Mouse (Mus musculus): ENCODE data around the gene Fzd9.

The Fzd9 gene

GRCm38 (mm10) chr5:135251079-135251454 lies at the start of gene Fzd9:
TSS of gene Fzd9 (minus strand) at chr5:135251230.
- peak; percentile 86 for DNase-seq

DNA sequence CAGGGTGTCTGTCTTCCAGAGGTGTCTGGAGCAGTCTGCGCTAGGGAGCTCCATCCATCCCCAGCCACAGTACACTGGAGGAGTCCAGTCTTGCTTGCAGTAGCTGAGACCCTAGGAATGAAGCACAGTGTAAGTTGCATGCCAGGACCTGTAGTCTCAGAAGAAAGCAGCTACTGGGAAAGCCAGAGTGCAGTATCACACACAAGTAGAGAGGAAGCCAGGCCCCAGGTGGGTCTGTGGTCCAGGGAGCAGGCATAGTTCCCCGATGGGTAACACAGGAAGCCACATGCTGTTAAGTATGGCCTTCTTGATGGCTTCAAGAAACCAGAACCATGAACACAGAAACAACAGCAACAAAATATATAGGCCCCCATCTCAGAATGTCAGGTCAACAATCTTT lies 41.0 kb upstream of the Fzd9 start:
- DNase-seq: no peak

DNA sequence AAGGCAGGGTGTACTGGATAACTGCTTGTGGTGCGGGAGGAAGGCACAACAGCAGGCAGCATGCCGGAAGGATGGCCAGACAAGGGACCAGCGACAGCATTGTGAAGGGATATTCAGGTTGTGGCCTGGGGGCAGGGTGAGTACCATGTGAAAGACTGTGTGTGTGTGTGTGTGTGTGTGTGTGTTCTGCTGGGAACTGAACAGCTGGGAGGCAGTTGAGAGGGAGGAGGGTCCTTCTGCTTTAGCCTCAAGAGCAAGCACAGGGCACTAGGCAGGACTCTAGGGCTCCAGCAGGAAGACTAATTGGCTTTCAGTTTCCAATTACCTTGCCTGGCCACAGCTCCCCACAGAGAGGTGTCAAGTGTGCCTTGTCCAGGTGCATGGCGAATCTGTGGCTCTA lies 40.2 kb upstream of the Fzd9 start:
- no peak for DNase-seq

GRCm38 (mm10) chr5:135290703-135291102 lies 39.7 kb upstream of the Fzd9 start:
- no peak for DNase-seq

DNA sequence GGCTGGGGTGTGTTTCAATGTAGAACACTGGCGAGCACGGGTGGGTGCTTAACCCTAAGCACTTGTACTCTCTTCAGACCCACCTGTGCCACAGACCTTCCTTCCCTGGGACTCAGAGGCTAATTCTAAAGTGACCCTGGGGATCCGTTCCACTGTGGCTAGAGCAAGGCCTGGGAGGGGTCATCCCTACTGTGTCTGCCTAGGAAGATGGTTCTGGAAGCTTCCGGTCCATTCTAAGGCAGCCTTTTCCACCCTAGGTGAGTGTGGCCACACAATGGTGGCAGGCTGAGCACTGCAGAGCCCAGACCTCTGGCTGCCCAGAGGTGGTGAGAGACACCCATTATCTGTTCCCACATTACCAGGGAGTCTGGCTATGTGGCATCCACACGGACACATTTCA lies 35.9 kb upstream of the Fzd9 start:
- no peak for DNase-seq

- peak; percentile 78 for DNase-seq
Observed at GRCm38 (mm10) chr5:135286185-135286584, 35.2 kb upstream of the Fzd9 start.

- DNase-seq: no peak
Observed at GRCm38 (mm10) chr5:135285211-135285610, 34.2 kb upstream of the Fzd9 start.

DNA sequence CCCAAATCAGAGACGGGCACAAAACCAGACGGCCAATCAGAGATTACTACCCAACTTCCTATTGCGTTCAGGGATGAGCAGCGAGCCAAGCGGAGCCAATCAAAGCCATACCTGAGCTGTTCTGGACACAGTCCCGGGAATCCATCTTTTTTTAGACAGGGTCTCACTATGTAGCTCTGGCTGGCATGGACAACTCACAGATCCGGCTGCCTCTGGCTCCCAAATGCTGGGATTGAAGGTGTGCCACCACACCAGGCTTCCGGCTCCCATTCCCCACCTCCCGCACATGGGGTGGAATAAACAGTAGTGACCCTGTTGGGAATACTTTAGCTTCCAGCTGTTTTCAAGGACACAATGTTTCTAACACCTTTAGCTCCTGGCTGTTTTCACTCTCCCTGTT lies 29.2 kb upstream of the Fzd9 start:
- no peak for DNase-seq

DNA sequence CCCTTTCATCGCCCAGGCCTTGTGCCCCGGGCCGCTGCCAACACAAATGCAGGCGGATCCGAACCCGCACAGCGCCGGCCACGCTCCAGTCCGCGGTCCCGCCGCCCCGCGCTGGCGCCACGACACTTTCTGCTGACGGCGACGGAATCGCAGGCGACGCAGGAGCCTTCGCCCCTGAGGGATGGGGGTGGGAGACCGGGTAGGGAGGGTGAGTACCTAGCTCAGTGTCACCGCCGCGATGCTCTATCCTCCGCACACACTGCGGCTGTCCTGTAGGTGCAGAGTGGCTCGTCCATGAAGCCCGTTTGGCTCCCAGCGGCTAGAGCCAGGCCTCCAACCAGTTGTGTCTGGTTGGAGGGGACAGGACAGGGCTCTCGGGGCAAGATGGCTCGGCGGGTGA lies 25.6 kb upstream of the Fzd9 start:
- DNase-seq: no peak

DNA sequence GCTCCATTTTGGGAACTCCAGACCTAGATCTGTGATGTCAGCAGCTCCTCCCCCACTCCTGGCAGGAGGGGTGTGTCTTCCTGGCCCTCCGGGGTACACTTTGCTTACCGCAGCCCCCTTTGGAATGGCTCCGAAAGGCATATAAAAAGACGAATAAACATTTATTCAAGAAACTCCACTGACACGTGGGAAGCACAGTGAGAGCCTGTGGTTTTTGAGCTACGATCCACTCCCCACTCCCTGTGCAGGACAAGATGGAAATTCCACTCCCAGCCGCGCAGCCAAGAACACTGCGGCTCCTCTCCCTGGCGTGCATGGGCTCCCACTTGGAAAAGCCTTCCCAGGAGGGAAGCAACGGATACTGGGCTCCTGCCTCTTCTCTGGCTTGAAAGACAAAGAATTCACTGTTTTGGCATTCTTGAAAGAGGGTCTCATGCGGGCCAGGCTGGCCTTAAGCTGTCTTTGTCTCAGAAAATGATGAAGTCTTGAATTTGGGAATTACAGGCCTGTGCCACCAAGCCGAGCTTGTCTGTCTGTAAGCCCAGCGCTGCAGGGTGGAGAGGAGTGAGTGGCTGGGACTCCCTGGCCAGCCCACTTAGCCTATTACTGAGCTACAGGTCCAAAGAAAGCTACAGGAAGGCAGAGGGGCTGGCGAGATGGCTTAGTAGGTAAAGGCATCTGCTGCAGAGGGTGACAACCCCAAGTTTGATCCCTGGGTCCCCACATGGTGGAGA lies 23.8 kb upstream of the Fzd9 start:
- DNase-seq: no peak

- DNase-seq: no peak
Observed at GRCm38 (mm10) chr5:135271563-135272165, 20.6 kb upstream of the Fzd9 start.

DNA sequence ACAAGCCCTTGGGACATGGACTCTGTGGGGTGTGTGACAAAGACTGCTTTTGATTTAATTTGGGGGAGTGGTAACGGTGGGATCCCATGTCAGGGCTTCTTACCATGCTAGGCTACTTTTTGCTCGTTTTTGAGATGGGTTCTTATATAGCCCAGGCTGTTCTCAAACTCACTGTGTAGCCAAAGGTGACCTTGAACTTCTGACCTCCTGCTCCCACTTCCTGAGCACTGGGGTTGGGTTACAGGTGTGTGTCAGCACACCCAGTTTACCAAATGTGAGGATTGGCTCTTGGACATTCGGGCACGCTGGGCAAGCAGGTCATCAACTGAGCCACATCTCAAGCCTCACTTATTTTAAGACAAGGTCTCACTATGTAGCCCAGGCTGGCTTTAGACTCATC lies 19.3 kb upstream of the Fzd9 start:
- no peak for DNase-seq

GRCm38 (mm10) chr5:135269451-135269850 lies 18.4 kb upstream of the Fzd9 start:
- DNase-seq: no peak

DNA sequence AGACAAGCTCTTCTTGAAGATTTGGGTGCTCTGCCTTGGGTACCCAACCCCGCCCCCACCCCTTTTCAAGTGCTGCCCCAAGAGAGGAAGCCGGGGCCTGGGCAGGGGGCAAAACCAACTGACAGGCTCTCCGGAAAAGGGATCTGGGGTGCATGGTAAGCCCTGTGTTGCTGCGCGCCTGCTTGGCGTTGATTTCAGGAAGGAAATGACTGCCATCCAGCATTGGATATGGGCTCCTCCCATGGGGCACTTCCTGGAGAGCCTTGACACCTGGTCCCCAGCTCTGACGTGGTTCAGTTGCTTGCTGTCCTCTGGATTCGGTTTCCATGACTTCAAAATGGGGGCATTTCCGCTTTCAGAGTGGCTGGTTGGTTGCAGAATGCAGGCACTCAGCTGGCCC lies 13.5 kb upstream of the Fzd9 start:
- peak; percentile 56 for DNase-seq

GRCm38 (mm10) chr5:135263866-135264503 lies 13.0 kb upstream of the Fzd9 start:
- DNase-seq: peak; percentile 63

GRCm38 (mm10) chr5:135258280-135259150 lies 7.5 kb upstream of the Fzd9 start:
- DNase-seq: no peak

DNA sequence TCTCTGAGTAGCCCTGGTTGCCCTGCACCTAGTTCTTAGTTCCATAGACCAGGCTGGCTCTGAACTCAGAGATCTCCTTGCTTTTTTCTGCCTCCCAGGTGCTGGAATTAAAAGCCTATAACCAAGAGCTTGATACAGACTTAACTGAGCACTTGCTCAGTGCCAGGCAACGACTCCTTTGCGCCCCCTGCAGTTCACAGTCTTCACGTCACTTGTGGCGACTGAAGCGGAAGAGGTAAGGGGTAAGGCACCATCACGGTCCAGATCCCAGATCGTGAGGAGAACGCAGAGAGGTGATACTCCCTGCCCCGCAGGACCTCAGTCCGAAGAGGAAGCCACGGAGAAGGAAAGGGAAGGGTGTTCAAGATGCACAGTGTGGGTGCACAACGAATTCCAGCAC lies 6.5 kb upstream of the Fzd9 start:
- DNase-seq: peak; percentile 26

- no peak for DNase-seq
Observed at GRCm38 (mm10) chr5:135256166-135256565, 5.1 kb upstream of the Fzd9 start.

- no peak for DNase-seq
Observed at GRCm38 (mm10) chr5:135253741-135254401, 2.8 kb upstream of the Fzd9 start.

DNA sequence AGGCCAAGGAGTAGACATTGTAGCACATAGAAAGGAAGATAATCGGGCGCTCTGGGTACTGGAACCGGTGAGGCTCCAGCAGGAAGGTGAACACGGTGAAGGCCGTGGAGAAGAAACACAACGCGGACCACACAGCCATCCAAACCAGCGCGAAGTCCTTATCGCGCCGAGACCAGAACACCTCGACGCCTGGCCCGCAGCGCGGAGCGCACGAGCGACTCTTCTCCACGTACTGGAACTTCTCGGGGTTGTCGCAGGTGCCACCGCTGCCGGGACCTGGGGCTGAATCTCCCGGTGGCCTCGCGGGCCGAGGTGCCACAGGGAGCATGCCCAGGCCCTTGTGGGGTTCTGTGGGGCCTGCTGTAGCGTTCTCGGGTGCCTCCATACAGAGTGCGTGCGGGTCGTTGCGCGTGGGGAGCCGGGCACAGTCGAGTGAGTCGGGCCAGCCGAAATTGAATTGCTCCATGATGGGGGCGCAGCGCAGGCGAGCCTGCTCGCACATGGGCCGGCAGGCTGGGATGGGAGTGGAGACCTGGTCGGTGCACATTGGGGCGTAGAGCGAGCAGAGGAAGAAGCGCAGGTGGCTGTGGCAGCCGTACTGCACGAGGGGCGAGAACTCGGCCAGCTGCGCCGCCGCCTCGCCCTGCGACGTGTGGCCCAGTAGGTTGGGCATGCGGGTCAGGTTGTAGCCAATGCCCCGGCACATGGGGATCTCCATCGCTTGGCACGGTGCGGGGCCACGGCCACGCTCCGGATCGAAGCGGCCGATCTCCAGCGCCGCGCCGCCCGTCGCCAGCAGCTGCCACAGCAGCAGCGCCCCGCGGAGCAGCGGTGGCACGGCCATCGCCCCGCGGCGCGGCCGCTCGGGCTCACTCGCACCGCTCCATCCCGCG lies 598 bp downstream of the Fzd9 start:
- DNase-seq: peak; percentile 32

DNA sequence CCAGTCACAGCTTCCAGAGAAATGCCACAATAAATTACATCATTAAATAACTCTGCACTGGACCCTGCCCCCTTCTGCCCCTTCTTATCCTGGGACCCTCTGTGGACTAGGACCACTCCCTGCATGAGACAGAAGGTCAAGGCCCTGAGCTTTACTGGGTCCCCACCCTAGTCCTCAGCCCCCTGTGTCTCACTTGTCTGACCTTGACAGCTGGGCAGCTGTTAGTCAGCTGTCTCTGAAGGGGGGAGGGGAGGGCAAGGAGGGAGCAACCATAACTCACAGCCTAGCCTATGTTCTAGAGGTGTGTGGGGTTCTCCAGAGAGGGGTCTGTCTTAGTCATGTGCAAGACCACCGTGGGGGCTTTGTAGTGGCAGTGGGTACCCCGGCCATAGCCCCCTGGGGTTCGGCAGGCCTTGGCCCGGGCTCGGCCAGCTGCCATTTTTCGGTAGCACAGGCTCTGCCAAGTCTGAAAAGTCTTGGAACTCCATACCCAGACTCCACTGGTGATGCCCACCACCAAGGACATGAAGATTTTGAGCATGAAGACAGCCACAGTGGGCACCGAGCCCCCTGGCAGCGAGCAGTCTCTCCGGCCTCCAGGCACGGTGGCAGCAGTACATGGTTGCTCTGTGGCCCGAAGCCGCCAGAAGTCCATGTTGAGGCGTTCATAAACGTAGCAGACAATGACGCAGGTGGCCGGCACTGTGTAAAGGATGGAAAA lies 1.9 kb downstream of the Fzd9 start:
- no peak for DNase-seq
